Mouse (Mus musculus): ENCODE results near the gene Acer1.

- TF ChIP-seq MYOD1 (IDR thresholded peaks at IDR 0.05; ENCODE audit: control insufficient read depth, insufficient read length, low read depth), result no peak
- no peak for TF ChIP-seq CTCF (IDR thresholded peaks at IDR 0.05; ENCODE audit: control insufficient read depth, insufficient read depth, insufficient read length)
Observed at GRCm38 (mm10) chr17:56976531-56977390, 5.2 kb downstream of the Acer1 start.

Data from C2C12 (cell line).